Mouse (Mus musculus) thymus, postnatal 0 days (tissue): ENCODE results near the gene Acta1. TPM values are rescaled to one million over a fixed set of nuclear protein-coding genes. Genes with fewer than 3 reads are reported as not detected.

Experiments
- DNase-seq: peaks from one replicate; pipeline ENCODE4 v3.0.0-alpha.2; 2015; ENCODE audit warnings: low spot score
- polyA plus RNA-seq: library from polyadenylated mRNA; unstranded; fragments of >200 nt; fragmentation: Nextera tagmentation; extraction: Ambion mirVana; gene quantifications from 2 replicates; pipeline ENCODE4 v1.2.1, GENCODE M21; 2015

Acta1 gene
- polyA plus RNA-seq, 1 experiment from 2014 or later = 14.5 TPM

- no peak for DNase-seq
These were observed 9.6 kb downstream of the Acta1 start for GRCm38 (mm10) chr8:123884721-123885565.

DNA sequence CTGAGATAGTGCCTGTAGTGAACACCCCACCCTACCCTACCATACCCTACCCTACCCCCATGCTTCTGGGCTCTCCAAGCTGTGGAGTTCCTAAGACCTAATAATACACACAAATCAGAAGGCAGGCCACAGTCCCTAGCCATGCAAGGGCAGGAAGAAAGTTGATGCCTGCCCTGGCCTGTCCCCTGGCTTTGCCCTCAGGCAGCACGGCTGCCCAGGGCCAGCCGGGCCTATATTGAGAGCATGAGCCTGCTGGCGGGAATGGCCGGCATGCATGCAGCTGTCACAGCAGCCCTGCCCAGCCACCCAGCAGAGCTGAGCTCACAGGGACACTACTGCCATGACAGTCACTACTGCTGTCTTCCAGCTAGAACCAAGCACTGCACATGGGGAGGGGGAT is 11.5 kb downstream of the Acta1 start:
- DNase-seq = no peak

DNA sequence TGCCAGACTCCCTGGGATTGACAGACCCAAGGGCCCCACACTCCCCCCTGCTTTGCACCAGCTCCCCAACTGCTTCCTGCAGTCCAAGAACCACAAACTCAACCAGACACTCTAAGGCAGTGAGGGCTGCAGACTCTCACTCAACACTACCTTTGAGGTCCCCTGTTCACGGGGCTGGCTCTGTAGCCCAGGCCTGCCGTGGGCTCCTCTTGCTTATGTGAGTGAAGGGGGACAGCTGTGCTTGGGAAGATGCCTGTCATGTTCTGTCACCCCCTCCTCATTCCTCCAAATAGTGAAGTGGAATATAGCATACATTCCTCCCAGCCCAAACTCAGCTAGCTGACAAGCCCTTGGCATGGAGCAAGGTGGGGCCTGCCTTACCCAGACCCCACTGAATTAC is 12.1 kb downstream of the Acta1 start:
- no peak for DNase-seq

DNA sequence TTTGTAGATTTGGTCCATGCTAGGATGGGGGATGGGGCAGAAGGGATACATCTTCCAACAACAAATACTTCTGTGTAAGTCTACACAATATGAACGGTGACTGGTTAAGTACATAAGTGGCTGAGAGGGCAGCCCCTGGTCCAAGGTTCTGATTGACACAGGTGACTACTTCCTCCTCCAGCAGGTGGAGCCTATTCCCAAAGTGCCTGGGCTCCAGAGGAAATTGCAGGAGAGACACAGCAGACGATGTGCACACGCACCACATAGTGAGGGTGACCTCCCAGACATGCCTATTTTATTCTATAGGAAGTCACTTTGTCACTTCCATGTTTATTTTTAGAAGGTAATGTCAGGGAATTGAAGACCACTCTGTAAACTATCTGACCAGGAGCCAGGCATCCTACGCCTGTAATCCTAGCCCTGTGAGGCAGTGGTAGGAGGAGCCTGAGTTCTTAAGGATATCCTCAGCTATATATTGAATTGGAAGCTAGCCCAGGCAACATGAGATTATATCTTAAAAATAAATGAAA is 13.7 kb downstream of the Acta1 start:
- no peak for DNase-seq

GRCm38 (mm10) chr8:123880271-123880670 is 14.3 kb downstream of the Acta1 start:
- DNase-seq = no peak

DNA sequence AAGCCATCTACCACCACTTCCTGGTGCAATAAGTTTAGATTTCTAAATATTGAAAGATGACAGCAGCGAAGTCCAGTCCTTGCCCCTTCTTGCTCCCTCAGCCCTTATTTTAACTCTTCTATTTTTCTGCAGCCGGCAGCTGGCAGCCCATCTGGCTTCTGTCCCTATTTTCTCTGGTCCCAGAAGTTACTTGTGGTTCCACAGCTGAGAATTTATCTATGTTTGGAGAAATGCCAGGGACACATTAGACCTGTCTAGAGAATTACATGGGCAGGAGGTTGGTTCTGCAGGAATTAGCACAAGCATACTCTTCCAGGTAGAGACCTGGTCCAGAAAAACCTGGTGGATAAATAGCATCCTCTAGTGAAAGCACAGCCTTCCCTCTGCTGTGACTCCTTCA is 16.7 kb downstream of the Acta1 start:
- DNase-seq = no peak

- no peak for DNase-seq
These were observed 20.2 kb downstream of the Acta1 start for GRCm38 (mm10) chr8:123874324-123874723.

DNA sequence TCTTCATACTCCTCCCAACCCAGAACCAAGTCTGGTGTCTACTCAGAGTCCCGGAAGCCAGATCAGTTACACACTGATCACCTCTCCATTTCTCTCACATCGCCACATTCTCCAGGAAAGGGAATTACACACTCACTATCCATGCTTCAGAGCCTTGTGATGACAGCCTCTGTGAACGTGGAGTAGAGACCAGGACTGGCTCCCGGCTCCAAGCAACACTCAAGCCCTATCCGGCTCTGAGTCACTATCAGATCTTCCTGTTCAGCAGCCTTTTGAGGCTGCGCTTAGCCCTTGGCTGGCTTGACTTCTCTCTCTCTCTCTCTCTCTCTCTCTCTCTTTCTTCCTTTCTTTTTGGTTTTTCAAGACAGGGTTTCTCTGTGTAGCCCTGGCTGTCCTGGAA is 21.2 kb downstream of the Acta1 start:
- DNase-seq = no peak

DNA sequence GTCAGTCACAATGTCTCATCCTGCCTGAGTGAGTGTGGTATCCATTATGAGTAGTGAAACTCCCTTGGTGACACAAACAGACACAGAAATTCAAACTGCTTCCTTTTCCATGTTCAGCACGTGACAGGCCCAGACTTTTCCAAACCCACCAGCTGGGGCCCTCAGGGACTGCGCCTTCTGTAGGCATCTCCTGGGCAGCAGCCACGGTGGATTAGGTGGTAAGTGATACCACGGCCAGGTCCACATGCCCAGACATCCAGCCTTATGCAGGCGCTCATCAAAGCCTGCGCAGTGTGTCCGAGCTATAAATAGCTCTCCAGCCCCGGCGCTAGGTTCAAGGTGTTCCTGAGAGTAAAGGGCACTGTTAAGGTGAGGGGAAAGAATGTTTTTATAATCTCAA is 22.5 kb downstream of the Acta1 start:
- DNase-seq = no peak

DNA sequence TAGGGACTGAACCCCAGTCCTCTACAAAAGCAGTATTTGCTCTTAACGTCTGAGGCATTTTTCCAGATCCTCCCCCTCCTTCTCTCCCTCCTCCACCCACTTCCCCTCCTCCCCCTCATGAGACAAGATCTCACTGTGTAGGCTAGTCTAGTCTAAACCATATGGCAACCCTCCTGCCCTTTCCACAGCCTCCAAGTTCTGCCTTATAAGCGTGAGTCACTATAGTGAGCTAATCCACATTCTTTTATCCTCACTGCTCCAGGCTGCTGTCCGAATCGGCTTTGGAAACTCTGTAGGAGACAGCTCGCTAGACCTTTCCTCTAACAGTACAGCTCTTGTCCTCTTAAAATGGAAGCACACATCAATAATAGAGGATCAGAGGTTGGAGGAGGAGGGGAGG is 27.6 kb downstream of the Acta1 start:
- no peak for DNase-seq

DNA sequence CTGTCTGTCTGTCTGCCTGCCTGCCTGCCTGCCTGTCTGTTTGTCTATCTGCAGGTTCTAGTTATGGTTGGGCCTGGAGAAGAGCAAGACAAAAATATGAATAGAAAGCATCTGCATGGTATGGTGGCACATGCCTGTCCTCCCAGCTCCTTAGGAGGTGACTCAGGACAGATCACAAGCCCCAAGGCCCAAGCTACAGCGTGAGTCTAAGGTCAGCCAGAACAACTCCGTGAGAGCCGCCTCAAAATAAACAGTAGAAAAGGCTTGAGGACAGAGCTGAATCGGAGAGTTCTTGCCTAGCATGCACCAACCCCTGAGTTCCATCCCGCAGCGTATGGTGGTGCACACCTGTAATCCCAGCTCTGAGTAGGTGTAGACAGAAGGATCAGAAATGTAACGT is 28.8 kb downstream of the Acta1 start:
- no peak for DNase-seq

DNA sequence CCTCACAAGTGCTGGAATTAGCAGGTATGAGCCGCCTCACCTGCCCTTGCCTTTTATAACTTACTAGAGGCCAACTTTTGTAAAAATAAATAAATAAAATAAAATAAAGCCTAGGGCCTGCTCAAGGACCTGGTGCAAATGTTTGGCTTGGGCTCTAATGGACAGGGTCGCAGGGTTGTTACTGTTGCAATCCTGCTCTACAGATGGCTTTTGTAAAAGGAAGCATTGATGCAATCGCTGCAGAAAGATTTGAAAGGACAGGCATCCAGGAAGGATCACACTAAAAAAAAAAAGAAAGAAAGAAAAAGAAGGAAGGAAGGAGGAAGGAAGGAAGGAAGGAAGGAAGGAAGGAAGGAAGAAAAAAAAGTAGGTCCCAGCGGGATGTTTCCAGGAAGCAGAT is 34.2 kb downstream of the Acta1 start:
- DNase-seq = no peak

DNA sequence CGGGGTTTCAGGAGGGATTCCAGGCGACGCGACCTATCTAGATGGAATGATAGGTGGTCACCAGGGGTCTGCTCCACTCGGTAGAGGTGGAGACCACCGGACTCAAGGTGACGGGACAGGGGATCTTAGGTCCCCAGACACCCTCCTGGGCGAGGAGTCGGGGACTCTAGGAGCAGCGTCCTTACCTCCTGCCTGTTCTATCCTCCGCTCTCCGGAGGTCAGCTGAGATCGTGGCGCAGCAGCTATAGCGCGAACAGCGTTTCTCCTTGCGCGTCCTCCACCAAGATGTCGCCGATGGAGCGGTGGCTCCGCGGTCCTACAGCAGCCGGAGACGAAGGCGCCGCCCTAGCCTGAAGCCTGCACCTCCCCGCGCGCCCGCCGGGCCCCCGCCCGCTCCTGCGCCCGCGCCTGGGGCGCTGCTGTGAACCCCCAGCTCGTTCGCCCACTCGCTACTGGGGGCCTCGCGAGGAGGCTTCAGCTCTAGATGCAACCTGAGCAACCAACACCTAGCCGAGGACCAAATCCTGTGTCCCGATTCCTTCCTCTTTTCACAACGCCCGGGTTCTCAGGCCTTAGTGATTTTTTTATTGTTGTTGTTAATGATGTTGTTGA is 34.8 kb downstream of the Acta1 start, which contains the start of gene Ccsap:
TSS of gene Ccsap (minus strand) at position 562 of the 612 bp plus-strand sequence.
- no peak for DNase-seq

GRCm38 (mm10) chr8:123858941-123859647 is 35.5 kb downstream of the Acta1 start:
- DNase-seq = peak; percentile 94

DNA sequence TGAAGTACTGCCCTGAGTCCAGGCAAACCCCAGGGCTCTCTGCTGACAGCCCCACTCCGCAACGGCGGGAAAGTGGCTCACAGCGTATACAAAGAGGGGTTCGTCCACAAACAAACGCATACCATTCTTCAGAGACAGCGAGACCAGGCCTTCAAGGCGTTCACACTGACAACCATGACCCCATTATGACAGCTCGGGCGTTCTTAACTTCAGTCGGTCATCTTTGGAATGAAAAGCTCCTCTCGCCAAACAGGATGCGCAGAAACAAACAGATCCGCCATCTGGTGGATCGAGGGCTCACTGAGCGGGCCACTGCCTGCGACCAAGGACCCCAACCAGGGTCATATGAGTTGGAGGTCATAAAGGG is 36.0 kb downstream of the Acta1 start:
- DNase-seq = no peak

GRCm38 (mm10) chr8:123857361-123857760 is 37.2 kb downstream of the Acta1 start:
- no peak for DNase-seq

- no peak for DNase-seq
These were observed 39.6 kb downstream of the Acta1 start for GRCm38 (mm10) chr8:123854733-123855475.

DNA sequence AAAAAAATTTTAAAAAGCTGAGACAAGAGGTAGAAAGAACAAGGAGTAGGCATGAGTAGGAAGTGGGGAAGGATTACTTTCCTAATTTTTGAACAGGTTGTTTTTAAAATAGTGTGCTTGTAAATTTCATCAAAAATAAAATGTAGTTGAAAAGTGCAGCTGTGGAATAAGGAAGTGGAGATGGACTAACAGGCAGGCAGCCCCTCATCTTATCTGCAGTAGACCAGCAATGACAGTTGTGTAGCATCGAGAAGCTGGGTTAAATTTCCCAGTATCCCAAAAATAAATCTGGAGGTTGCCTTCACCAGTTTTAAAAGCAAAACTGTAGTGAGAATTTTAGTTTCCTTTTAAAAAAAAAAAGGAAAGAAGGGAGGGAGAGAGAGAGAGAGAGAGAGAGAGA is 40.3 kb downstream of the Acta1 start:
- DNase-seq = no peak

DNA sequence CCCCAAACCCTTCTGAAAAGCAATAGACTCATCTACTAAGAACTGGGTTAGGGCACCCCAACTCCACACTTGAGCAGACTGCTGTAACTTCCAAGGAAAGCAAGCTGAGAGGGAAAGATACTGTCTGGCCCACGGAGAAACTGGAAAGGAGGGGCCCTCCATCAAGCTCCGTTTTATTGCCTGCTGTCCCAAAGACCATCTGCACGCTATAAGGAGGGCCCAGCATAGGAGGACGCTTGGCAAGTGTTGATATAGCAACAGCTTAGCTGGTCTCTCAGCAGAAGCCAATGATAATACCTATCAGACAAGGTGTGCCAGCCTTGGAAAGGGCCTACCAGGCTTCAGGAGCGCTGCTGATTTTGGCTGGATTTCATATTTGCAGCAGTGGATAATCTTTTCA is 43.0 kb downstream of the Acta1 start:
- DNase-seq = no peak

GRCm38 (mm10) chr8:123849352-123849751 is 45.2 kb downstream of the Acta1 start:
- DNase-seq = no peak

DNA sequence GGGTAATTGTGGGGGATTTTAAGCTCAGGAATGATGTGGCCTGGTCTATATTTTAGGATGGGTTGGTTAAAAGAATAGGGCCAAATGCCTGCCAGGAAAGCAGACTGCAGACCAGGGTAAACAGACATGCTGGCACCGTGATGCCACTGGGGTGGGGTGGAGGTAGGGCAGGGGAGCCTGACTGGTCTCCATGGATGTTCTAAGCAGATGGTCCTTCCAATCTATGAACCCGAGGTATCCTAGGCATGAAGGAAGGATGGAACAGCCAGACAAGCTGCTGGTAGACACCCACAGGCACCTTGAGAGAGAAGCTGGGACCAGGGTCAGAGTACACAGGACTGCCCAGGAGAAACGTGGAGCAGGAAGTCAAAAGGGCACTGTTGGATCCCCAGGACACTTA is 47.0 kb downstream of the Acta1 start:
- DNase-seq = no peak
